Mouse (Mus musculus) intestine, embryonic 14.5 days (tissue): Measurements from ENCODE around the gene Usp43. TPM values are rescaled to one million over a fixed set of nuclear protein-coding genes. Genes with fewer than 3 reads are reported as not detected.

Experiments
- ATAC-seq: fragments of 200-750 bp; cut with Nextera tagmentation; replicated peaks from 2 replicates; pipeline ENCODE4 v1.8.0; 2017; ENCODE audit warnings: low read depth, moderate number of reproducible peaks, moderate TSS enrichment, moderate library complexity; ENCODE audit not compliant: low FRiP score, low TSS enrichment
- DNase-seq: peaks from one replicate; pipeline ENCODE4 v3.0.0-alpha.2; 2018; ENCODE audit warnings: low spot score
- H3K27ac ChIP-seq: fragments of 300-500 bp; sonication (generic); 2 replicates; pipeline ENCODE4 v1.5.1; 2014; ENCODE audit warnings: low read depth, mild to moderate bottlenecking, control low read depth
- H3K27me3 ChIP-seq: fragments of 300-500 bp; sonication (generic); replicated peaks from 2 replicates; pipeline ENCODE4 v1.6.1; 2014; ENCODE audit warnings: low read length, control low read depth; ENCODE audit not compliant: control insufficient read depth, insufficient read depth
- H3K36me3 ChIP-seq: fragments of 300-500 bp; sonication (generic); 2 replicates; pipeline ENCODE4 v1.6.1; 2014; ENCODE audit warnings: low read length, control low read depth; ENCODE audit not compliant: control insufficient read depth, insufficient read depth
- H3K4me1 ChIP-seq: fragments of 300-500 bp; sonication (generic); replicated peaks from 2 replicates; pipeline ENCODE4 v1.6.1; 2014; ENCODE audit warnings: low read length, control low read depth, mixed read lengths; ENCODE audit not compliant: control insufficient read depth, insufficient read depth
- H3K4me2 ChIP-seq: fragments of 300-500 bp; sonication (generic); 2 replicates; pipeline ENCODE4 v1.6.1; 2014; ENCODE audit warnings: low read length
- H3K4me3 ChIP-seq: fragments of 300-500 bp; sonication (generic); 2 replicates; pipeline ENCODE4 v1.5.1; 2014; ENCODE audit warnings: low read depth, low read length, control low read depth, mixed read lengths
- H3K9ac ChIP-seq: fragments of 300-500 bp; sonication (generic); 2 replicates; pipeline ENCODE4 v1.6.1; 2014; ENCODE audit warnings: mild to moderate bottlenecking, low read length
- H3K9me3 ChIP-seq: fragments of 300-500 bp; sonication (generic); 2 replicates; pipeline ENCODE4 v1.6.1; 2016; ENCODE audit warnings: low read length, control low read depth; ENCODE audit not compliant: control insufficient read depth
- WGBS: fragments of 180-500 bp; shearing (Covaris S2); extraction: QIAGEN DNeasy Blood & Tissue Kit; methylation state at CpG from one replicate; pipeline ENCODE4 v1.1.7; 2014; 5-methylcytosine and 5-hydroxymethylcytosine counted together
- polyA plus RNA-seq: library from polyadenylated mRNA; unstranded; fragments of >200 nt; fragmentation: Nextera tagmentation; extraction: Ambion mirVana; gene quantifications from 2 replicates; pipeline ENCODE4 v1.2.1, GENCODE M21; 2014

Gene Usp43
- polyA plus RNA-seq, 1 experiment from 2014 or later, result 5.4 TPM

GRCm38 (mm10) chr11:67920226-67920960 lies 1.6 kb downstream of the Usp43 start:
- peak overlapping the region; percentile 99 for H3K4me2 ChIP-seq
- H3K27ac ChIP-seq, result no peak overlapping the region
- H3K4me1 ChIP-seq, result no peaks in the 10 kb centered on the region
- no peak for DNase-seq
- no peak for ATAC-seq
- peaks cover 16% of the 10 kb centered on the region; the same call in 1 of the 2 replicates for H3K27me3 ChIP-seq
- no peaks in the 10 kb centered on the region for H3K9me3 ChIP-seq
- H3K4me3 ChIP-seq, result peak overlapping the region; percentile 67
- no peaks in the 10 kb centered on the region for H3K36me3 ChIP-seq
- 48% methylated on average over 9 of the region's 9 CpGs for WGBS
- no peak overlapping the region for H3K9ac ChIP-seq

- H3K4me1 ChIP-seq, result no peaks in the 10 kb centered on the region
- no peaks in the 10 kb centered on the region for H3K36me3 ChIP-seq
- H3K4me3 ChIP-seq, result no peak overlapping the region
- H3K9ac ChIP-seq, result no peak overlapping the region
- 61% methylated on average over 5 of the region's 5 CpGs for WGBS
- peaks cover 16% of the 10 kb centered on the region; the same call in 1 of the 2 replicates for H3K27me3 ChIP-seq
- no peak for DNase-seq
- no peak for ATAC-seq
- no peak overlapping the region for H3K27ac ChIP-seq
- no peak overlapping the region for H3K4me2 ChIP-seq
- no peaks in the 10 kb centered on the region for H3K9me3 ChIP-seq
Observed at GRCm38 (mm10) chr11:67919593-67919992, 2.4 kb downstream of the Usp43 start.

- H3K36me3 ChIP-seq, result no peaks in the 10 kb centered on the region
- no peaks in the 10 kb centered on the region for H3K4me1 ChIP-seq
- no peak for DNase-seq
- H3K9ac ChIP-seq, result no peak overlapping the region
- H3K27ac ChIP-seq, result no peak overlapping the region
- 88% methylated on average over 3 of the region's 3 CpGs for WGBS
- ATAC-seq, result no peak
- H3K9me3 ChIP-seq, result no peaks in the 10 kb centered on the region
- no peak overlapping the region for H3K4me3 ChIP-seq
- peaks cover 16% of the 10 kb centered on the region; the same call in 1 of the 2 replicates for H3K27me3 ChIP-seq
- H3K4me2 ChIP-seq, result no peak overlapping the region
Observed at GRCm38 (mm10) chr11:67917126-67917525, 4.8 kb downstream of the Usp43 start.

- H3K4me2 ChIP-seq, result no peak overlapping the region
- H3K4me3 ChIP-seq, result no peak overlapping the region
- DNase-seq, result no peak
- H3K9ac ChIP-seq, result no peak overlapping the region
- H3K9me3 ChIP-seq, result no peaks in the 10 kb centered on the region
- H3K4me1 ChIP-seq, result no peaks in the 10 kb centered on the region
- no peak for ATAC-seq
- H3K27ac ChIP-seq, result no peak overlapping the region
- no peaks in the 10 kb centered on the region for H3K27me3 ChIP-seq
- WGBS, result 83% methylated on average over 5 of the region's 5 CpGs
- H3K36me3 ChIP-seq, result no peaks in the 10 kb centered on the region
Observed at GRCm38 (mm10) chr11:67911074-67911473, 10.9 kb downstream of the Usp43 start.

GRCm38 (mm10) chr11:67903756-67904155 lies 18.2 kb downstream of the Usp43 start:
- Histone ChIP-seq H3K4me2 (no peak overlapping the region), H3K27me3 (no peaks in the 10 kb centered on the region), H3K4me3 (no peak overlapping the region), H3K36me3 (no peaks in the 10 kb centered on the region), H3K4me1 (no peaks in the 10 kb centered on the region), H3K9ac (no peak overlapping the region), H3K9me3 (no peaks in the 10 kb centered on the region), H3K27ac (no peak overlapping the region)
- DNase-seq (no peak), ATAC-seq (no peak)
- WGBS, result 86% methylated on average over 4 of the region's 4 CpGs

- ATAC-seq (peak; percentile 40; the same call in 1 of the 2 replicates), DNase-seq (peak; percentile 76)
- Histone ChIP-seq H3K9ac (no peak overlapping the region), H3K27ac (no peak overlapping the region), H3K4me2 (no peak overlapping the region), H3K36me3 (no peaks in the 10 kb centered on the region), H3K4me3 (no peak overlapping the region), H3K9me3 (no peaks in the 10 kb centered on the region), H3K27me3 (no peaks in the 10 kb centered on the region), H3K4me1 (no peaks in the 10 kb centered on the region)
- WGBS, result 55% methylated on average over 8 of the region's 8 CpGs
Observed at GRCm38 (mm10) chr11:67897064-67897560, 24.8 kb downstream of the Usp43 start.

- 66% methylated on average over 7 of the region's 7 CpGs for WGBS
- Histone ChIP-seq H3K27me3 (no peaks in the 10 kb centered on the region), H3K9ac (no peak overlapping the region), H3K27ac (no peak overlapping the region), H3K4me2 (no peak overlapping the region), H3K9me3 (no peaks in the 10 kb centered on the region), H3K36me3 (no peaks in the 10 kb centered on the region), H3K4me3 (no peak overlapping the region), H3K4me1 (no peaks in the 10 kb centered on the region)
- DNase-seq, result no peak
- no peak for ATAC-seq
Observed at GRCm38 (mm10) chr11:67895641-67896040, 26.3 kb downstream of the Usp43 start.

- ATAC-seq (no peak), DNase-seq (no peak)
- Histone ChIP-seq H3K9me3 (no peaks in the 10 kb centered on the region), H3K4me2 (no peak overlapping the region), H3K36me3 (no peaks in the 10 kb centered on the region), H3K27me3 (no peaks in the 10 kb centered on the region), H3K4me3 (no peak overlapping the region), H3K27ac (no peak overlapping the region), H3K9ac (no peak overlapping the region), H3K4me1 (no peaks in the 10 kb centered on the region)
- 78% methylated on average over 5 of the region's 5 CpGs for WGBS
Observed at GRCm38 (mm10) chr11:67888521-67888920, 33.4 kb downstream of the Usp43 start.

GRCm38 (mm10) chr11:67885921-67886320 lies 36.0 kb downstream of the Usp43 start:
- no peak overlapping the region for H3K9ac ChIP-seq
- H3K4me3 ChIP-seq, result no peak overlapping the region
- 94% methylated on average over 2 of the region's 2 CpGs for WGBS
- H3K4me1 ChIP-seq, result no peaks in the 10 kb centered on the region
- no peaks in the 10 kb centered on the region for H3K36me3 ChIP-seq
- H3K4me2 ChIP-seq, result no peak overlapping the region
- ATAC-seq, result no peak
- H3K27me3 ChIP-seq, result no peaks in the 10 kb centered on the region
- no peak overlapping the region for H3K27ac ChIP-seq
- DNase-seq, result no peak
- H3K9me3 ChIP-seq, result no peaks in the 10 kb centered on the region
